Mouse (Mus musculus) cerebellum, adult 2 months (tissue): Measurements from ENCODE around the gene Iqgap2.

Experiments used
- CTCF ChIP-seq: fragments of 200-500 bp; IDR thresholded peaks from 2 replicates; pipeline ENCODE4 v1.5.1; 2011; ENCODE audit warnings: low read depth, mild to moderate bottlenecking, control low read depth, low read length, moderate library complexity, borderline replicate concordance; ENCODE audit not compliant: insufficient read depth
- POLR2A ChIP-seq: fragments of 200-500 bp; IDR thresholded peaks from 2 replicates; pipeline ENCODE4 v1.6.1; 2011; ENCODE audit warnings: low read length, control low read depth, borderline replicate concordance; ENCODE audit not compliant: insufficient read depth

DNA sequence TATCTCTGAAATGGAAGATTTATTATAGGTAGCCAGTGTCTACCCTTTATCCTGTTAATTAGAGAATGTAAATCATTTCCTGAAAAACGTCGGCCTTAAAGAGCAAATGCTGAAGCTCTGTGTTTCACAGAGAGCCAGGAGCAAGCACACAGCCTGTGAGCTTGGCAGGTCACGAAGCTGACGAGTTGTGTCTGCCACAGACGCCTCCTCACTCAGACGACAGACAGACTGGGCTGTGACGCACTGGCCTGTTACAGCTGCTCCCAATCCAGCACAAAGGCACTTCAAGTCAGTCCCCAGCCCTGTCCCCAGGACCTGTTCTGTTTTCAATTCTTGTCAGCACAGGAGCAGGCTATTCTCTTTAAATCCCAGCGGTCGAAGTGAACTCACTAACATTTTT lies 236.4 kb downstream of the Iqgap2 start:
- TF ChIP-seq POLR2A (no peak), CTCF (no peak)
